Mouse (Mus musculus): Measurements from ENCODE around the gene Olfr263. TPM values are rescaled to one million over a fixed set of nuclear protein-coding genes. Genes with fewer than 3 reads are reported as not detected.

Olfr263 gene
- polyA plus RNA-seq, 1 experiment from 2014 or later: not detected

GRCm38 (mm10) chr13:21183066-21183465 is 53.6 kb downstream of the Olfr263 start:
- Histone ChIP-seq H3K27ac (no peak overlapping the region), H3K27me3 (no peaks in the 10 kb centered on the region), H3K4me2 (no peak overlapping the region), H3K9me3 (replicated peaks) (no peaks in the 10 kb centered on the region), H3K4me1 (peaks cover 39% of the 10 kb centered on the region), H3K4me3 (no peak overlapping the region), H3K9ac (no peak overlapping the region), H3K36me3 (ENCODE audit: poor library complexity, severe bottlenecking) (peaks cover 63% of the 10 kb centered on the region)
- WGBS: 93% methylated on average over 6 of the region's 6 CpGs
- ATAC-seq: no peak

- H3K4me3 ChIP-seq: no peak overlapping the region
Observed at GRCm38 (mm10) chr13:21183661-21184060, 54.2 kb downstream of the Olfr263 start.

GRCm38 (mm10) chr13:21185521-21185920 is 56.1 kb downstream of the Olfr263 start:
- Histone ChIP-seq H3K4me1 (peaks cover 33% of the 10 kb centered on the region), H3K27me3 (no peaks in the 10 kb centered on the region), H3K4me3 (no peak overlapping the region), H3K36me3 (ENCODE audit: poor library complexity, severe bottlenecking) (peaks cover 88% of the 10 kb centered on the region), H3K9ac (no peak overlapping the region), H3K27ac (no peak overlapping the region), H3K4me2 (no peak overlapping the region), H3K9me3 (replicated peaks) (no peaks in the 10 kb centered on the region)
- no peak for ATAC-seq
- 89% methylated on average over 4 of the region's 4 CpGs for WGBS

More at GRCm38 (mm10) chr13:21183661-21184060, 54.2 kb downstream of the Olfr263 start:
- no peak overlapping the region for H3K9ac ChIP-seq
- 94% methylated on average over 7 of the region's 7 CpGs for WGBS
- H3K4me2 ChIP-seq: no peak overlapping the region
- H3K36me3 ChIP-seq (ENCODE audit: poor library complexity, severe bottlenecking): peaks cover 69% of the 10 kb centered on the region
- no peak for ATAC-seq
- no peak overlapping the region for H3K27ac ChIP-seq
- no peaks in the 10 kb centered on the region for H3K27me3 ChIP-seq
- H3K4me1 ChIP-seq: peaks cover 39% of the 10 kb centered on the region
- no peaks in the 10 kb centered on the region for H3K9me3 ChIP-seq (replicated peaks)

Other genes starting within 250 kb of the Olfr263 start
- gene Olfr1370, start 54.7 kb upstream of the Olfr263 start, polyA plus RNA-seq (2015; fragmentation: Nextera tagmentation; extraction: Ambion mirVana): not detected in 2 replicates
- 0.05 TPM in 2 replicates for gene Olfr1369-ps1, start 18.2 kb upstream of the Olfr263 start, polyA plus RNA-seq (2015; fragmentation: Nextera tagmentation; extraction: Ambion mirVana)
- not detected in 2 replicates for gene Olfr1368, start 16.2 kb downstream of the Olfr263 start, polyA plus RNA-seq (2015; fragmentation: Nextera tagmentation; extraction: Ambion mirVana)
- 109 and 114 TPM in 2 replicates for gene Trim27, start 49.8 kb downstream of the Olfr263 start, polyA plus RNA-seq (2015; fragmentation: Nextera tagmentation; extraction: Ambion mirVana)
- gene Gpx5, start 163.1 kb downstream of the Olfr263 start, polyA plus RNA-seq (2015; fragmentation: Nextera tagmentation; extraction: Ambion mirVana): not detected in 2 replicates
- not detected in 2 replicates for gene Gpx6, start 182.5 kb downstream of the Olfr263 start, polyA plus RNA-seq (2015; fragmentation: Nextera tagmentation; extraction: Ambion mirVana)
- not detected in 2 replicates for gene Olfr1367, start 217.3 kb downstream of the Olfr263 start, polyA plus RNA-seq (2015; fragmentation: Nextera tagmentation; extraction: Ambion mirVana)
- gene Zscan12, start 233.2 kb downstream of the Olfr263 start, polyA plus RNA-seq (2015; fragmentation: Nextera tagmentation; extraction: Ambion mirVana): 16.4 and 18.1 TPM in 2 replicates